Mouse (Mus musculus): ENCODE results near the gene Tctex1d4.

GRCm38 (mm10) chr4:117097969-117098763 lies 28.4 kb upstream of the Tctex1d4 start:
- no peak for TF ChIP-seq CTCF (IDR thresholded peaks at IDR 0.05; ENCODE audit: low read depth)
- TF ChIP-seq EP300 (IDR thresholded peaks at IDR 0.05; ENCODE audit: low read depth): no peak

Data from heart, postnatal 0 days (tissue).